Mouse (Mus musculus): ENCODE measurements at regions not wholly inside any gene's neighbourhood (a gene's known extent, or its start where the extent isn't known, plus 50 kb on each side); places are given as distances from the start of the nearest gene placed in this dataset.
"Not testable (repeated sequence)": the region's sequence is repeated elsewhere in the genome, so short reads cannot be mapped to it uniquely, and the experiment has no call there.

GRCm38 (mm10) chr1:152231717-152232202 lies 141.8 kb upstream of the 1700025G04Rik start:
- no peak for ATAC-seq (ENCODE audit: low FRiP score, low TSS enrichment)
- Histone ChIP-seq H3K4me3 (replicated peaks; ENCODE audit: low read depth, low read length) (no peak overlapping the region), H3K9me3 (ENCODE audit: control insufficient read depth, low read length) (no peaks in the 10 kb centered on the region), H3K36me3 (ENCODE audit: control insufficient read depth, insufficient read depth, low read length) (no peaks in the 10 kb centered on the region), H3K4me1 (ENCODE audit: control insufficient read depth, insufficient read depth, low read length) (0 out of 2 replicates have a peak, but pooled peaks cover 6% of the 10 kb centered on the region), H3K27me3 (ENCODE audit: control insufficient read depth, insufficient read depth, low read length) (no peaks in the 10 kb centered on the region), H3K9ac (replicated peaks; ENCODE audit: low read length) (no peak overlapping the region), H3K4me2 (ENCODE audit: low read length) (no peak overlapping the region), H3K27ac (replicated peaks; ENCODE audit: low read depth, low read length) (no peak overlapping the region)
- DNase-seq = no peak
- 81% methylated on average over 11 of the region's 11 CpGs for WGBS

- H3K27me3 ChIP-seq (ENCODE audit: control insufficient read depth, insufficient read depth, low read length) = no peaks in the 10 kb centered on the region
- H3K9me3 ChIP-seq (ENCODE audit: control insufficient read depth, low read length) = no peaks in the 10 kb centered on the region
- no peak overlapping the region for H3K9ac ChIP-seq (replicated peaks; ENCODE audit: low read length)
- ATAC-seq (ENCODE audit: low FRiP score, low TSS enrichment) = no peak
- H3K4me1 ChIP-seq (ENCODE audit: control insufficient read depth, insufficient read depth, low read length) = no peaks in the 10 kb centered on the region
- no peak overlapping the region for H3K4me2 ChIP-seq (ENCODE audit: low read length)
- no peak for DNase-seq
- no peak overlapping the region for H3K27ac ChIP-seq (replicated peaks; ENCODE audit: low read depth, low read length)
- H3K36me3 ChIP-seq (ENCODE audit: control insufficient read depth, insufficient read depth, low read length) = no peaks in the 10 kb centered on the region
- H3K4me3 ChIP-seq (replicated peaks; ENCODE audit: low read depth, low read length) = no peak overlapping the region
- WGBS = 38% methylated on average over 2 of the region's 2 CpGs
Measured at GRCm38 (mm10) chr1:152229709-152230108, 139.8 kb upstream of the 1700025G04Rik start.

DNA sequence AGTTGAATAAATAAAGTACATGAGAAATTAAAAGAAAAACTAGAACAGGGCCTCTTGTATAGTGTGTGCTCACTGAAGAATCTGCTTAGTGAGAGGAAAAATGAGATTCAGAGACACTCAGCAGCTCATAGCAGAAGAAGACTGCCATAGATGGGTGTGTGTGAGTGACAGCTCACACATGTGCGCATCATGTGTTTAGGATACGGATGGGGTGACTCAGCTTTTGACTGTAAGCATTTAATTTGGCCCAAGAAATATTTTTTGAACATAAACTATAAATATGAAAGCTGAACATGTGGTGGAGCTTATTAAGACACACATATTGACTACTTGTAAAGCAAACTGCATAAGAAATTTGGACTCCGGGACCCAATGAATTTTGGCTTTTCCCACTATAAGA lies 136.1 kb upstream of the 1700025G04Rik start:
- ATAC-seq (ENCODE audit: low FRiP score, low TSS enrichment) = no peak

GRCm38 (mm10) chr1:152223666-152224065 lies 133.7 kb upstream of the 1700025G04Rik start:
- Histone ChIP-seq H3K4me3 (replicated peaks; ENCODE audit: low read depth, low read length) (no peak overlapping the region), H3K36me3 (ENCODE audit: control insufficient read depth, insufficient read depth, low read length) (no peaks in the 10 kb centered on the region), H3K27me3 (ENCODE audit: control insufficient read depth, insufficient read depth, low read length) (no peaks in the 10 kb centered on the region), H3K9ac (replicated peaks; ENCODE audit: low read length) (no peak overlapping the region), H3K27ac (replicated peaks; ENCODE audit: low read depth, low read length) (no peak overlapping the region), H3K4me1 (ENCODE audit: control insufficient read depth, insufficient read depth, low read length) (no peaks in the 10 kb centered on the region), H3K4me2 (ENCODE audit: low read length) (no peak overlapping the region), H3K9me3 (ENCODE audit: control insufficient read depth, low read length) (no peaks in the 10 kb centered on the region)
- DNase-seq (no peak), ATAC-seq (ENCODE audit: low FRiP score, low TSS enrichment) (no peak)
- WGBS = 73% methylated on average over 1 of the region's 1 CpGs

More for the DNA sequence above, 136.1 kb upstream of the 1700025G04Rik start:
- no peak overlapping the region for H3K27ac ChIP-seq (replicated peaks; ENCODE audit: low read depth, low read length)
- no peaks in the 10 kb centered on the region for H3K9me3 ChIP-seq (ENCODE audit: control insufficient read depth, low read length)
- H3K4me1 ChIP-seq (ENCODE audit: control insufficient read depth, insufficient read depth, low read length) = no peaks in the 10 kb centered on the region
- no peak for DNase-seq
- no peaks in the 10 kb centered on the region for H3K27me3 ChIP-seq (ENCODE audit: control insufficient read depth, insufficient read depth, low read length)
- no peak overlapping the region for H3K4me2 ChIP-seq (ENCODE audit: low read length)
- H3K9ac ChIP-seq (replicated peaks; ENCODE audit: low read length) = no peak overlapping the region
- H3K36me3 ChIP-seq (ENCODE audit: control insufficient read depth, insufficient read depth, low read length) = no peaks in the 10 kb centered on the region
- 92% methylated on average over 3 of the region's 3 CpGs for WGBS
- H3K4me3 ChIP-seq (replicated peaks; ENCODE audit: low read depth, low read length) = no peak overlapping the region

GRCm38 (mm10) chr1:152220804-152221565 lies 131.1 kb upstream of the 1700025G04Rik start:
- WGBS = 89% methylated on average over 14 of the region's 14 CpGs
- ATAC-seq (ENCODE audit: low FRiP score, low TSS enrichment) (no peak), DNase-seq (no peak)

GRCm38 (mm10) chr1:152219752-152220151 lies 129.8 kb upstream of the 1700025G04Rik start:
- 50% methylated on average over 5 of the region's 5 CpGs for WGBS
- H3K9ac ChIP-seq (replicated peaks; ENCODE audit: low read length); H3K27me3 ChIP-seq (ENCODE audit: control insufficient read depth, insufficient read depth, low read length); H3K9me3 ChIP-seq (ENCODE audit: control insufficient read depth, low read length); H3K27ac ChIP-seq (replicated peaks; ENCODE audit: low read depth, low read length); H3K4me2 ChIP-seq (ENCODE audit: low read length); ATAC-seq (ENCODE audit: low FRiP score, low TSS enrichment); H3K36me3 ChIP-seq (ENCODE audit: control insufficient read depth, insufficient read depth, low read length); H3K4me3 ChIP-seq (replicated peaks; ENCODE audit: low read depth, low read length); H3K4me1 ChIP-seq (ENCODE audit: control insufficient read depth, insufficient read depth, low read length): not testable (repeated sequence)
- DNase-seq = peak; percentile 54

More at GRCm38 (mm10) chr1:152220804-152221565, 131.1 kb upstream of the 1700025G04Rik start:
- H3K4me3 ChIP-seq (replicated peaks; ENCODE audit: low read depth, low read length) = no peak overlapping the region
- H3K9me3 ChIP-seq (ENCODE audit: control insufficient read depth, low read length) = no peaks in the 10 kb centered on the region
- no peaks in the 10 kb centered on the region for H3K27me3 ChIP-seq (ENCODE audit: control insufficient read depth, insufficient read depth, low read length)
- no peak overlapping the region for H3K4me2 ChIP-seq (ENCODE audit: low read length)
- H3K4me1 ChIP-seq (ENCODE audit: control insufficient read depth, insufficient read depth, low read length) = no peaks in the 10 kb centered on the region
- H3K27ac ChIP-seq (replicated peaks; ENCODE audit: low read depth, low read length) = no peak overlapping the region
- no peak overlapping the region for H3K9ac ChIP-seq (replicated peaks; ENCODE audit: low read length)
- H3K36me3 ChIP-seq (ENCODE audit: control insufficient read depth, insufficient read depth, low read length) = no peaks in the 10 kb centered on the region

DNA sequence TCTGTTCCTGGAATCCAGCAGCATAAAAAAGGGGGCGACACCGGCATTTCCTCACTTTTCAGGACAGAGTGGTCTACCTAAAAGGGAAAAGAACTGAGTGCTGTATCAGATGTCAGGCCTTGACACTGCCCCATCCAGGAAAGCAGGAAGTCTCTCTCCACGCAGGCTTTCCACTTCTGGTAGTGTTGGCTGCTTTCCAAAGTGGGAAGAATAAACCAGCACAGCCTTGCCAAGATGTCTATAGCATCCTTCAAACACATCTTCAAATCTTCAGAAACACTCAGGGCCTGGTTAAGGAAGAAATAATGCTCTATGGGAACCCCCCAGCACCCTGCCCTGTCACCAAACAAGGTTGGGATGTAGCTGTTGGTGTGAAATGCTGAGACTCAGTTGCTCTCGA lies 127.5 kb upstream of the 1700025G04Rik start:
- peak; percentile 41 for DNase-seq
- ATAC-seq (ENCODE audit: low FRiP score, low TSS enrichment) = no peak
- WGBS = 71% methylated on average over 4 of the region's 4 CpGs

DNA sequence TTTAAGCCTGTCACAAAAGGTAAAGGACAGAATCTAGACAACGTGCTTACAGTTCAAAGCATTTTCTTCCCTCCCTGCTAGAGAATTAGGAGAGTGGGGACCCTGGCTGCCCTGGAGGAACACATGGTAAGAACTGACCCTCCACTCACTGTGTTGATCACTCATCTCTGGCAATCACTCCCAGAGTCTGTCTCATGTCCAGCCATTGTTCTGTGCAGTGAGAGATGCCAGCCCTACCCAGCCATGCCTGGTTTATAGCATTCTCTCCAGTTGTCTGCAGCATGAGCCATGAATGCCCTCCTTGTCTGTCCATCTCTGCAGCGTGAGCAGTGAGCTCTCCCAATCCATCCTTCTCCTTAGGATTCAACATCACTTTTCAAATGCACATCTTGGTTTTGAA lies 124.5 kb upstream of the 1700025G04Rik start:
- ATAC-seq (ENCODE audit: low FRiP score, low TSS enrichment) = no peak
- H3K4me1 ChIP-seq (ENCODE audit: control insufficient read depth, insufficient read depth, low read length) = no peaks in the 10 kb centered on the region
- H3K4me3 ChIP-seq (replicated peaks; ENCODE audit: low read depth, low read length) = no peak overlapping the region
- no peak overlapping the region for H3K9ac ChIP-seq (replicated peaks; ENCODE audit: low read length)
- no peak for DNase-seq
- H3K27ac ChIP-seq (replicated peaks; ENCODE audit: low read depth, low read length) = no peak overlapping the region
- H3K27me3 ChIP-seq (ENCODE audit: control insufficient read depth, insufficient read depth, low read length) = no peaks in the 10 kb centered on the region
- H3K9me3 ChIP-seq (ENCODE audit: control insufficient read depth, low read length) = no peaks in the 10 kb centered on the region
- 79% methylated on average over 2 of the region's 2 CpGs for WGBS
- H3K36me3 ChIP-seq (ENCODE audit: control insufficient read depth, insufficient read depth, low read length) = no peaks in the 10 kb centered on the region
- H3K4me2 ChIP-seq (ENCODE audit: low read length) = no peak overlapping the region

More for the DNA sequence above, 127.5 kb upstream of the 1700025G04Rik start:
- H3K27me3 ChIP-seq (ENCODE audit: control insufficient read depth, insufficient read depth, low read length) = no peaks in the 10 kb centered on the region
- H3K4me3 ChIP-seq (replicated peaks; ENCODE audit: low read depth, low read length) = no peak overlapping the region
- H3K9me3 ChIP-seq (ENCODE audit: control insufficient read depth, low read length) = no peaks in the 10 kb centered on the region
- no peak overlapping the region for H3K9ac ChIP-seq (replicated peaks; ENCODE audit: low read length)
- no peaks in the 10 kb centered on the region for H3K36me3 ChIP-seq (ENCODE audit: control insufficient read depth, insufficient read depth, low read length)
- no peak overlapping the region for H3K27ac ChIP-seq (replicated peaks; ENCODE audit: low read depth, low read length)
- no peak overlapping the region for H3K4me2 ChIP-seq (ENCODE audit: low read length)
- no peaks in the 10 kb centered on the region for H3K4me1 ChIP-seq (ENCODE audit: control insufficient read depth, insufficient read depth, low read length)

DNA sequence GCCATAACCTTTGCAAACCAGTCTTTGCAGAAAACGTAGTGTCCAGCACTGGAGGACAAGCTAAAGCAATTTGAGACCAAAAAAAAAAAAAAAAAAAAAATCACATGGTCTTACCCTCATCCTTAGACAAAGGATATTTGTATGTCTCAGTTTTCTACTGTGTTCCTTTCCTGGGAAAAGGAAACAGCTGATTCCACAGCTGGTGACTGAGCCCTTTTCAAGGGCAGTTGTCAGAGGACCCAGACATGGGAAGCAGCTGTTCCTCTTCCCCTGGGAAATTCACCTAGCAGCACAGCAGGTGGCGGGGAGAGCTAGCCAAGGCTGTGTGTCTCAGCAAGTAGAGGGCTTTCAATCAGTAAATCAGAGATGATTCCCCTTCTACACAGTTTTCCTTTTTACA lies 113.3 kb upstream of the 1700025G04Rik start:
- Histone ChIP-seq H3K36me3 (ENCODE audit: control insufficient read depth, insufficient read depth, low read length) (no peaks in the 10 kb centered on the region), H3K9me3 (ENCODE audit: control insufficient read depth, low read length) (0 out of 2 replicates have a peak, but pooled peaks cover 3% of the 10 kb centered on the region), H3K27me3 (ENCODE audit: control insufficient read depth, insufficient read depth, low read length) (no peaks in the 10 kb centered on the region), H3K4me1 (ENCODE audit: control insufficient read depth, insufficient read depth, low read length) (no peaks in the 10 kb centered on the region), H3K9ac (replicated peaks; ENCODE audit: low read length) (no peak overlapping the region), H3K27ac (replicated peaks; ENCODE audit: low read depth, low read length) (no peak overlapping the region), H3K4me2 (ENCODE audit: low read length) (no peak overlapping the region), H3K4me3 (replicated peaks; ENCODE audit: low read depth, low read length) (no peak overlapping the region)
- DNase-seq (peak; percentile 53), ATAC-seq (ENCODE audit: low FRiP score, low TSS enrichment) (no peak)
- 58% methylated on average over 2 of the region's 2 CpGs for WGBS
